Mouse (Mus musculus) layer of hippocampus, adult 2 months (tissue): ENCODE measurements at regions not wholly inside any gene's neighbourhood (a gene's known extent, or its start where the extent isn't known, plus 50 kb on each side); places are given as distances from the start of the nearest gene placed in this dataset.

Experiments
- DNase-seq, 2 experiments: peaks; one replicate each; pipeline ENCODE4 v3.0.0; 2022; ENCODE audit warnings: low spot score in 2 of 2
- H3K27ac ChIP-seq: fragments of 200-600 bp; 2 replicates; pipeline ENCODE4 v1.8.1; 2022
- H3K4me3 ChIP-seq: fragments of 200-600 bp; 2 replicates; pipeline ENCODE4 v1.8.1; 2022; ENCODE audit warnings: mild to moderate bottlenecking
- CTCF ChIP-seq: fragments of 200-600 bp; conservative IDR thresholded peaks from 2 replicates; pipeline ENCODE4 v1.8.1; 2022; ENCODE audit warnings: antibody characterized with exemption, mild to moderate bottlenecking, moderate library complexity

- DNase-seq = no peak
- Histone ChIP-seq H3K4me3 (no peak overlapping the region), H3K27ac (no peak overlapping the region)
- TF ChIP-seq CTCF = no peak
These were observed 1235.4 kb downstream of the Fam181b start for GRCm38 (mm10) chr7:94314983-94315642.

GRCm38 (mm10) chr7:94332601-94333000 lies 1252.9 kb downstream of the Fam181b start:
- no peak for TF ChIP-seq CTCF
- no peak for DNase-seq
- H3K27ac ChIP-seq = no peak overlapping the region
- H3K4me3 ChIP-seq = no peak overlapping the region
